Mouse (Mus musculus) cerebellum, adult 11 months (tissue): ENCODE data around the gene Wipf3.

Experiments used
- DNase-seq: peaks from one replicate; pipeline ENCODE4 v3.0.0; 2022

Wipf3 gene

GRCm38 (mm10) chr6:54429447-54430194 is at the start of gene Wipf3:
Gene Wipf3, plus strand, starts transcription at chr6:54429603.
- DNase-seq = peak; percentile 66

GRCm38 (mm10) chr6:54382636-54383035 is 46.8 kb upstream of the Wipf3 start:
- no peak for DNase-seq

DNA sequence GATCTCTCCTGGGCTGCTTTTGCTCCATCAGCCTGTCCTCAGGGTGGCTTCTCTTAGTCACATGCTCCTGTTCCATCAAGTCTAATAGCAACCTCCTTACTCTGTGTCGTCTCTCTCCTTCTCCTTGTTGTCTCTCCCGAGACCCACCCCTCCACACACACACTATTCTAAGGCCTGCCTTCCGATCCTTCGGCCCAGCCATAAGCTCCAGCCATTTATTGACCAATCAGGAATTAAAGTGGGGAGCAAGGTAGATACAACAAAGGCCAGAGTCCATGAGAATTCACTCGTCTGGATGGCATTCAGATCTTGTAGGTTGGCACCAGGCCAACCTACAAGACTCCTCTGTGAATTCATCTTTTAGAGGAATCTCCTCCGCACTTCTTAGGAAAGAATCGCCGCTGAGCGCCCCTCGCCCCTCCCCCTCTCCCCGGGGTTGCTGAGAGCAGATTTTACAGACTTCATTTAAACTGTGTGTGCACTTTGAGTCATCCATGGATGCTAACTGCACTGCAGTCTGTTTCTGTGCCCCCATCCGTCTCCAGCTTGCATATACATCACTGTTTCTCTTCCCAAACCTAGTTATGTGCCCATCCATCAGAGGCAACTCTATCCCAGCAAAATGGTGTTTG is 45.4 kb upstream of the Wipf3 start:
- no peak for DNase-seq

- no peak for DNase-seq
Observed at GRCm38 (mm10) chr6:54384777-54385176, 44.6 kb upstream of the Wipf3 start.

DNA sequence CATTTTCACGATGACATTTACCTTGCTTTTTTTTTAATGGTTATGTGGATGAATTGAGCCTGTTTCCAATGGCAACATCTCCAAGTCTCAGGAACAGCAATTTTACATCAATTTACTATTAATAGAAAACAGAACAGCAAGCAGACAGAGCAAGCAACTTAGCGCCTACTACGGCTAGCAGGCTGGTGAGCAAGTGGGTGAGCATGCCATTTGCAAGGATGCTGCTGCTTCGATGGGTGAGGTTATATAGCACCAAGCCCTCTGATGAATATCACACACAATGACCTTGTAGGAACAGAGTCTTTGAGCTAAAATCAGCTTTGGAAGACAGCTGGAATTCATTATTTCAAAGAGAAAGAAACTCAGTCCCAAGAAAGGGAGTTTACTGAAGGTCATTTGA is 43.0 kb upstream of the Wipf3 start:
- no peak for DNase-seq

DNA sequence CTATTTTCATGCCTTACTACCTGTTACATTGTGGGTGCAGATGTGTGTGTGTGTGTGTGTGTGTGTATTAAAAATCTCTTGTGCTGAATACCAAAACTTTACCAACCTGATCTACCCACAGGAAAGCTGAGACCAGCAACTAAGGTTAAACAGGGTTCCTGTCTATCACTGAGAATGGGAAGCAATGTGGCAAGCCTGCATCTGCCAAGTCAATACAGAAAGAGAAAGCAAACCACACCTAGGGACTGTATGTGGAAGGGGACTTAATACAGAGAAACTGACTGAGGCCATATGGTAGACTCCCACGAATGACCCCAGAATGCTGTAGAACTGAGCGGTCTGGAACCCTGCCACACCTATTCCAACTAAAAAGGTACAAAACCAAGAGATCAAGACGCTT is 42.4 kb upstream of the Wipf3 start:
- no peak for DNase-seq

- no peak for DNase-seq
Observed at GRCm38 (mm10) chr6:54387751-54388150, 41.7 kb upstream of the Wipf3 start.

DNA sequence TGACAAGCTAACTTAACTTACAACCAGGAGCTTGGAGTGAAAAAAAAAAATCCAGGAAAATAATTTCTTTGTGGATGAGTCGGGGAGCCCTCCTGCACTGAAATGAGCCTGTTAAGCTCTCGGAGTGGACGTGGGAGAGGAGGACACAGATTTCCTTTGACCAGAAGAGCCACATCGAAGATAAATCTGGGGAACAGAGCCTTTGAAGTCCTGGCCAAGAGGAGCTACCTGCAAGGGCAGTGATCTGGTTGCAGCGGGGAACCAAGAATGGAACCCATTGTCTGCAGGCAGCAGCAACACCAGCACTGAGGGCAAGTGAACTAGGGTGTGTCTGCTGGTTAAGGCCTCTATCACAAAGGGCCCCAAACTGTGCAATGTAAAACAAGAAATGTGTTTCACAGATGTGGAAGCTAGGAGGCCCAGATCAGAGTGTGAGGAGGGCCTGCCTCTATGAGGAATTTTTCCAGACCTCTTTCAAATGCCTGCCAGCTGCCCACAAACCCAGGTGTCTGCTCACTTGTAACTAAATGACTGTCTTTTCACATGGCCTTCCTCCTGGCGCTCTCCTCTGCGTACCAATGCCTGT is 40.6 kb upstream of the Wipf3 start:
- DNase-seq = no peak

DNA sequence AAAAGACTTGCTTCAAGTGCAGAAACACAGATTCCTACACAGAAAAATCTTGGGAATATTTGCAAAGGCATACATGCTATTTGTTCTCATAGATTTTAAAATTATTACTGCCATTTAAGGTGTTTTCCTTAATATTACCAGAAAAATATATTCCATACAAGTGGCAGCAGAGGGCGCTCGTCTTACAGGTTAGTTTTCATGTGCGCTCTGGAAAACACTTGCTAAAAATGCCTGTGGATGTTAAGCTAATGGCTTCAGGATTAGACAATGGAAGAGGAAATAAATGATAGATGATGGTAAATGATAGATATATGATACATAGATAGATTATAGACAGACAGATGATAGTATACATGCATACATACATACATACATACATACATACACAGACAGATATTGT is 37.6 kb upstream of the Wipf3 start:
- DNase-seq = peak; percentile 55

- DNase-seq = no peak
Observed at GRCm38 (mm10) chr6:54393886-54394285, 35.5 kb upstream of the Wipf3 start.

DNA sequence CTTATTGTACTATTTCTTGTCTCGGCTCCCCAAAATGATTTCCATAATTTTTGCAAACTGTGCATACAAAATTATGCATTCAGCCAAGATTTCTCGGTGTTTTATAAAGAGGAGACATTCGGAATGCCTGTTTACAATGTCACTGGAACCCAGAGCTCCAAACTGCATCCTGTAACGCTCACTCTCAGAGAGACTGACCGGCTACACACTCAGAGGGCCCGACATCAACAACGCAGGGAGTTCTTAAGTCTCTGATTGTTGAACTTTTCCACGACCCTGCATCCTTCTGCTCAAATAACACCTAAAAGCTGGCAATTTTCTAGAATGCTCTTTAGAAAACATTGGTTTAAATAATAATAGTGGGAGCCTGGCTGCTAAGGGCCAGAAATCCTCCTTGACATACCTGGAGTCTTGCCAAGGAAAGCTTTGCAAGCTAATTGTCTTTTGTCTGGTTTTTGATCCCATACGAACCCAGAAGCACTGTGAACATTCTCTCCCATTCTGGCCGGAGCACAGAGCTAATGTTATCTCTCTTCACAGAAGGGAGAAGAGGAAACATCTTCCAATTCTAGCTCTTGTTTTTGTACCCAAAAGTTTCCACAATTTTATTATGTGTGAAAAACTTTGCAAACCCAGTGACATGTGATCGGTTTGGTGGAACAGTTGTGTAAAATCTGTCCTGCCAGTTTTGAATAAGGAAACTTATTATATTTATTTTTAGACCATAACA is 30.0 kb upstream of the Wipf3 start:
- no peak for DNase-seq

GRCm38 (mm10) chr6:54401503-54401902 is 27.9 kb upstream of the Wipf3 start:
- no peak for DNase-seq

GRCm38 (mm10) chr6:54404916-54405315 is 24.5 kb upstream of the Wipf3 start:
- DNase-seq = no peak

- no peak for DNase-seq
Observed at GRCm38 (mm10) chr6:54406116-54406515, 23.3 kb upstream of the Wipf3 start.

DNA sequence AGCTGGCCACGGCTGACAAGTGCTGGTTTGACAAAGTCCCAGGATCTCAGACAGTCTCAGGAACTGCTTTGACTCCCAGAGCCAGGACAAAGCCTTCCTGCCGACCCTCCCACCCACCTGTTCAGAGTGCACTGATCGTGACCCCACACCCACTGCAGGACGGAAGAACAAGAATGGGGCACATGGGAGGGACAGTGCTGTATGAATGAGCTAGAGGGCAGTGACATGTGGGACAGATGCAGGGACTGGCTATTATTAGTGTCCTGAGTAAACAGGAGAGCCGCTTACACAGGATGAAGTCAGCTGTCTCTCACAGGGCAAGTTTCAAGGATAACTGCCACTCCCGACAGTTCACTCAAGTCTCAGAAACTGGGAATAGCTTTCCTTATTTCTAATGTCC is 20.1 kb upstream of the Wipf3 start:
- DNase-seq = no peak

DNA sequence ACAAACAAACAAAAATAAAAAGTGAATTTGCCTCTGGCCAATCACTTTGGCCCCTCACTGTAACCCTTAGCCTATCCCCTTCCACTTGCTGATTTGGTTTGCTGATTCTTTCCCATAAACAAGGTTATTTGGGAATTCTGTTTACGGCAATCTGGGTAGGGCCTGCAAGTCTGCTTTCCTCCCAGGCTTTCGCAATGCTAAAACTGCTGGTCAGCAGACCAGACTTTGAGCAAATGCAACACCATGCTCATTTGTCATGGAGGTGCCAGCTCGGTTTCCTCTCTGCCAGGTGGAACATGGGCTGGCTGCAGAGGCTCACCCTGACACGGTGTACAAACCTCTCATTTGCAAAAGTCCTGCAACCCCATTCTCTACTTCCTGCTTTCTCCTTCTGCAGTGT is 19.0 kb upstream of the Wipf3 start:
- DNase-seq = no peak

- no peak for DNase-seq
Observed at GRCm38 (mm10) chr6:54411591-54411990, 17.8 kb upstream of the Wipf3 start.

DNA sequence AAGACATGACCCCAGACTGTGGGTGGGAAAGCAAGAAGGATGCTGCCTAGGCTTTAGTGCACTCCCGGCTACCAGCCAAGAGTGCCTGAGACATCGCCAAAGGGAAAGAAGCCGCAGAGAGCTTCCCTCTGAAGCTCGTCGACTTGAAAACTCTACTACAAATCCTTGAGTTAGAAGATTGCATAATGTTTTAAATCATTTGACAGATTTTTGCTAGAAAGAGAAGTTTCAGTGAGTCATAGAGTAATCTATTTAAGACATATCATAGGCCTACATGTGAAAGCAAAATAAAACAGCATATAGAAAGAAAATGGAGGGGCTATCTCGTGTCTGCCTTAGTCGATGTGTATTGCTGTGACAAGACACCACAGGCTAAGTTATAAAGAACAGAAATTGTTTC is 16.5 kb upstream of the Wipf3 start:
- DNase-seq = no peak

DNA sequence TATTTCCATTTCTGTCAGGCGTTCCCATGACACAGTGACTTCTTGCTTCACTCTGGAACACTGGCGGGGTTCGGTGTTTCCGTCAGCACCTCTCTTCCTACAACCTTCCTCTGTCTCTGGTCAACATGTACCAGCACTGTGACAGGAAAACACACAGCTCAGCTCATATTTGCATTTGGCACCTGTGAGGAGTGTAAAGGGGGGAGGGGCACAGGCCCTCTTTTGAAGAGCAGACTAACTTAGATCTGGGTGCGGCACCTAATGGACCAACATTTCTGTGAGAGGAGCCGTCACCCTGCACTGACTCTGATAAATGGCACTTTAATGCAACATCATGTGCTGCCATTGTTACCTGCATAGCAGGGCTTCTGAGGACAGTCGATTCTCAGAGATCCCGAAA is 4.2 kb upstream of the Wipf3 start:
- DNase-seq = no peak

- DNase-seq = no peak
Observed at GRCm38 (mm10) chr6:54428850-54429446, 455 bp upstream of the Wipf3 start.

DNA sequence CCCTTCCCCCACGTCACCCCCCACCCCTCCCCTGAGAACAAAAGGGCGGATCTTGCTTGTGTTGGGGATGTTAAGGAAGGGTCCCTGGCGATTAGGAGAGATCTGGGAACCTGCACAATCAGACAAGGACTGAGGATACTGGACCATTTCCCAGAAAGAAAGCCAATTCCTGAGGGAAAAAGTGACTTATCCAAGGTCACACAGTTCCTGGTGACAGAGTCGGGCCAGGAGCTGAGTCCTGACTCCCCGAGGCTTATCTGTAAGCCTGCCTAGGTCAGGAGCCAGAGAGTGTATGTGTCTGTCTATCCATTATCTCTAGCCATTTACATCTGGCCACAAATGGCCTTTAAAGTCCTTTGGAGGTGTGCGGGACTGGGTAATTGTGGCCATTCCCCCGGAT is 818 bp downstream of the Wipf3 start:
- no peak for DNase-seq

DNA sequence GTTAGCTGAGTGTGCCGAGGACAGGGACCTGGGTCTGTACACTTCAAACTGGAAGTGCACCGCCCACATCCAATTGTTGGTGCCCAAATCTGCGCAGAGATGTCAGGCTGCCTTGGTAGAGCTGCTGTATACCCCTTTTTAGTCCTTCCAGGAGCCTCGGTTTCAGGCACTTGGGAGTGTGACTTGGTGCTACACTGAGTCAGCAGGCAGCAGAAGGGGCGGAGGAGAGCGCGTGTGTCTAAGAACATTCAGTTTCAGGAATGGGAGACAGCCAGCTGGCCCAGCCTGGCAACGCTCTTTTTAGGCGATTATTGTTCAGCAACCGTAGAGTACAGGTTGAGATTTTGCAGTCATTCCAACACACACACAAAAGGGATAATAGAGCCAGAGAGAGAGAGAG is 2.4 kb downstream of the Wipf3 start:
- DNase-seq = peak; percentile 53

- DNase-seq = no peak
Observed at GRCm38 (mm10) chr6:54432191-54432590, 2.8 kb downstream of the Wipf3 start.
